Mouse (Mus musculus) frontal cortex, adult 2 months (tissue): ENCODE measurements at regions not wholly inside any gene's neighbourhood (a gene's known extent, or its start where the extent isn't known, plus 50 kb on each side); places are given as distances from the start of the nearest gene placed in this dataset.

Experiments used
- DNase-seq, 2 experiments: peaks; one replicate each; pipeline ENCODE4 v3.0.0; 2022; ENCODE audit warnings: low spot score in 1 of 2; ENCODE audit errors: extremely low spot score in 1 of 2

DNA sequence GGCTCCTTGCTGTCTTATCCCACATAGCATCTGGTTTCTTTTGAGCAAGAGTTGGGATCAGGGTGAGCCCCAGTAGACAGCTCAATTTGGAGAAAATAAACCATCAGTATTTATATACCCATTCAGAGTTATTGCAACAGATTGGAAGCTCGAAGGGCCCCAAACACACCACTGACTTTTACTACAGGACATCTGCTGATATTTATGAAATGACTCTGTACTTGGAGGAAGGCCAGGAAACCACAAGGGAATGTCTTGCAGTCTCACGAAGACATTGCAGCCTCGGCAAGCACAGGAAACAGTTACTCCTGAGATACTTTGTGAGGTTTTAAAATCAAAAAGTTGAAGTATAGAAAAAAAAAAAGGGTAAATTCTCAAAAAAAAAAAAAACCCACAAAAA, 375.1 kb upstream of the 4931408C20Rik start:
- DNase-seq: peak in 1 of 2 experiments; percentile 22
